Mouse (Mus musculus): Measurements from ENCODE around the gene Rhot1.
"Not testable (repeated sequence)": the region's sequence is repeated elsewhere in the genome, so short reads cannot be mapped to it uniquely, and the experiment has no call there.

Rhot1 gene

DNA sequence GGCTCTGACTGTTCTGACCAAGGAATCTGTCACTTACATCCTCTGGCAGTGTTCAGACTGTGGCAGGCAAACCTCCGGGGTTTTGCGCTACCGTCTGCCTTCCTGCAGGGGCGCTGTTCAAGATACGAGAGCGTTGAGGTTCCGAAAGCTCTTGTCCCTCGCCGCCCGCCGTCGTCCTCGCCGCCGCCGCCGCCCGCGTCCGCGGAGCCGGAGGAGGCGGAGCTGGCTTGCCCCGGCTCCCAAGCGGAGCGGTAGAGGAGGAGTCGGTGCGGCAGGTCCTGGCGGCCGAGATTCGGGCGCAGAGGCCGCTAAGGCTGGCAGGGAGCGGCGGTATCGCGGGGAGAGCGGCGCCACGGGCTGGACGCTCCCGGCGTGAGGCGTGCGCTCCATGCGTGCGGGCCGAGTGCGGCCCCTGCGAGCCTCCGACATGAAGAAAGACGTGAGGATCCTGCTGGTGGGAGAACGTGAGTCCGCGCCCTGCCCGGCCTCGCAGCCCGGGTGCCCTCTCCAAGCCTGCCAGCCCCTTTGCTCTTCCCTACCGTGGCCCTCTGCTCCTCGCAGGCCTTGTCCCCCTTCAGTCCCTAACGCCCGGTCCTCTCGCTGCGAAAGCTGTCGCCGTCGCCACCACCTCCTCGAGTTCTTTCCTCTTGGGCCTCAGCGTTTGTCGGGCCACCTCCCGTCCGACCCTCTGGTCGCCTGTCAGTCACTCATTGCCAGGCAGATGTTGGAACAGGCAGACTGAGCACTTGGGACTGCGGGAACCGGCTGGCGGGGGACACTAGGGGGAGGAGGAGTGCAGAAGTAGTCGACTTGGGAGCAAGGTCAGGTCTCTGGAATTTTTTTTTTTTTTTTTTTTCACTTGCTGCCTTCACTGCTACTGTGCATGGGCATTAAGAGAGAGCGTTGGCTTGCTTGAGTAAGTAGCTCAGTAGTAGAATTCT, at the start of gene Rhot1:
Gene Rhot1 (plus strand): TSS at position 160 of the 941 bp plus-strand sequence.
- DNase-seq, result peak; percentile 96 to 97

GRCm38 (mm10) chr11:80161041-80161440, 47.8 kb upstream of the Rhot1 start:
- no peak for DNase-seq

GRCm38 (mm10) chr11:80163362-80164116, 45.3 kb upstream of the Rhot1 start:
- DNase-seq, result no peak

DNA sequence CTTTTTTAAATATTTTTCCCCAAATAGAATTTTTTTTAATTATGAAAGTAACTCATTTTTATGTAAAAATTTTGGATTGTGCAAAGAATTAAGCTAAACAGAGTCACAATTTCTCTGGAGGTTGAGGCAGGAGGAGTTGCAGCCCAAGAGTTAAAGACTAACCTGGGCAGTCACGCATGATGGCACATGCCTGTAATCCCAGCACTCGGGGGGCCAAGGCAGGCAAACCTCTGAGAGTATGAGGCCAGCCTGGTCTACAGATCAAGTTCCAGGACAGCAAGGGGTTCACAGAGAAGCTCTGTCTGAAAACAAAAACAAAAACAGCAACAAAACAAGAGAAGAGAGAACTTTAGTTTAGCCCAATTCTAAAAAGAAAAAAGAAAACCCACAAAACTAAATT, 44.6 kb upstream of the Rhot1 start:
- DNase-seq, result no peak

DNA sequence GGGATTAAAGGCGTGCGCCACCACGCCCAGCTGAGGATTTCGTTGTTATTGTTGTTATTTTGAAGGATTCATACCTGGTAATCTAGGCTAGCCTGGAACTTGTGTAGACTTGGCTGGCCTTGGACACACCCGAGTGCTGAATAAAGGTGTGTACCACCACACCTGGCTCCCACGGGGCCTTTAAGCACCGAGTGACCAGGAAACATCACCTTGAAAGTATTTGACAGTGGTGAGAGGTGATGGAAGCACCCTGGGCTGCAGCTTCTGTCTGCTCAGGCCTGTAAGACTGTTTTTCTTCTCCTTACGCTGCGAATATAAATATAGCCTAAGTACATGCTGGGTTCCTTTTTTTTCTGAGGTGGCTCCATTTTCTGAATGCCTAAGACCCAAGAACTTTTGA, 40.7 kb upstream of the Rhot1 start:
- DNase-seq, result no peak

DNA sequence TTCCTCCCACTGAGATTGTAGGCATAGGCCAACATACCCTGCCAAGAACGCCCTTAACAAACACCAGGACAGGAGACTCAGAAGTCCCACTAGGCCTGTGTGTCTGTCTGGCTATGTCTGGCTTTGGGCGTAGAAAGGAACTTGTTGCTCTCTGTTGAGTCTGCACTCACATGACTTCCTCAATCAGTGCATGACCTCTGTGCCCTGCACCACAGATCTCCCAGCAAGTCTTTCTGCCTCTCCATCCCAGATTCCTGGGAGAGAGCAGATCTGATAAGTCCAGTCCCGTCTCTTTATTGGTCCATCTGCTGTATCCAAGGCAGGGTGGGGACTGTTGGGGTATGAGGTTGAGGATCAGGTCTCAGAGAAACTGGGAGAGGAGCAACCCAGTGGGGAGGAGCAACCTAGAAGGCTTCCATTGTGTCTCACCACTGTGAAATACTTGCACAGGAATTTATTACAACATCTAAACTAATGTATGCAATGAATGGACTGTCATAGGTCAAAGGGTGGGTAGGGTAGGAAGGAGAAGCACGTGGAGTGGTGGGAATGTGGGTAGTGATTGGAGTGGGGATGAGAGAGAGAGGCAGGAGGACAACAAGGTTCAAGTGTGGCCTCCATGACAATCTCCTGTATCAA, 40.1 kb upstream of the Rhot1 start:
- peak; percentile 27 to 36 for DNase-seq

GRCm38 (mm10) chr11:80169629-80170028, 39.2 kb upstream of the Rhot1 start:
- no peak for DNase-seq

GRCm38 (mm10) chr11:80170351-80170750, 38.5 kb upstream of the Rhot1 start:
- DNase-seq, result no peak

DNA sequence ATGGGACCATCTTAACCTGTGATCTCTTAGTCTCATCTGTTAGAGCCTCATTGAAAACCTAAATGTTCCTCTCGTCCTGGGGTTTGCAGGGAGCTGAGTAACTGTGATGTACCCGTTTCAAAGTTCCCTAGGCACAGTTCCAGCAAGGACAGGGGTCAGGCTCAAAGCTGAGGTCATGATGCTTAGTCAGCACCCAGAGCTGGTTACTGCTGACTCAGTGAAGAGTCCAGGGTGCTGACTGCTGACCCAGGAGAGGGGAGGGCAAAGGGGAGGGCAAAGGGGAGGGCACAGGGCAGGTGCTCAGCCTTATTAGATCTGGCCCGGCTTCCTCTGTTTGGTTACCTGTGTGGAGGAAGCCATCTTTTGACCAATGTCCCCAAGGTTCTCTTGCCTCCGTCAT, 36.9 kb upstream of the Rhot1 start:
- no peak for DNase-seq

DNA sequence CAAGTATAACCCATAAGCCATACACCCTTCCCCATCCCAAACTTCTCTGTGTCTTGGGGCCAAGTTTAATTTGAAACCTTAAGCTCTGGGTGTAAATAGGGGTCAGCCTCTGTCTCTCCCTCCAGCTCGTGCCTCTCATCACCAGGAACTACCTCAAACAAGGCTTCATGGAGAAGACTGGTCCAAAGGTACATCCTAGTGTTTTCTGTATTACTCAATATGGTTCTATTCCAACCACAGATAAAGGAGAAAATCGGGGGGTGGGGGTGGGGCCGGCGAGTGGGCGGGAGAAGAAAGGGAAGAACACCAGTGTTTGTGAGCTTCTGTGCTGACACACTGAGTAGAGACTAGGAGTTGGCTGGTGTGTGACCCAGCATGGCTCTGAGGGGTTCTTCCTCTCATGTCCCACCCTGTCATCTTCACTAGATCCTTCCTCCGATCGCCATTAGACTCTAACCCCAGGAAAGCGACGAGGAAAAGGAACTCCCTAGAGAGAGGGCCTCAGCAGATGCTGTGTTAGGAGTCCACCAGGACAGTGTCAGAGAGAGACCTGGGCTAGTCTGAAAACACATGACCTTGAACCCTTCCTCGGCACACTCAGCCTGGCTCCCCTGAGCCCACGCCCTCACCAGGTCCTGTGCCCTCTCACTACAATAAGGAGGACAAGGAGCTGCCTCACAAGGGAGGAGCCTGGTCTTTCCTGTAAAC, 34.7 kb upstream of the Rhot1 start:
- no peak for DNase-seq

DNA sequence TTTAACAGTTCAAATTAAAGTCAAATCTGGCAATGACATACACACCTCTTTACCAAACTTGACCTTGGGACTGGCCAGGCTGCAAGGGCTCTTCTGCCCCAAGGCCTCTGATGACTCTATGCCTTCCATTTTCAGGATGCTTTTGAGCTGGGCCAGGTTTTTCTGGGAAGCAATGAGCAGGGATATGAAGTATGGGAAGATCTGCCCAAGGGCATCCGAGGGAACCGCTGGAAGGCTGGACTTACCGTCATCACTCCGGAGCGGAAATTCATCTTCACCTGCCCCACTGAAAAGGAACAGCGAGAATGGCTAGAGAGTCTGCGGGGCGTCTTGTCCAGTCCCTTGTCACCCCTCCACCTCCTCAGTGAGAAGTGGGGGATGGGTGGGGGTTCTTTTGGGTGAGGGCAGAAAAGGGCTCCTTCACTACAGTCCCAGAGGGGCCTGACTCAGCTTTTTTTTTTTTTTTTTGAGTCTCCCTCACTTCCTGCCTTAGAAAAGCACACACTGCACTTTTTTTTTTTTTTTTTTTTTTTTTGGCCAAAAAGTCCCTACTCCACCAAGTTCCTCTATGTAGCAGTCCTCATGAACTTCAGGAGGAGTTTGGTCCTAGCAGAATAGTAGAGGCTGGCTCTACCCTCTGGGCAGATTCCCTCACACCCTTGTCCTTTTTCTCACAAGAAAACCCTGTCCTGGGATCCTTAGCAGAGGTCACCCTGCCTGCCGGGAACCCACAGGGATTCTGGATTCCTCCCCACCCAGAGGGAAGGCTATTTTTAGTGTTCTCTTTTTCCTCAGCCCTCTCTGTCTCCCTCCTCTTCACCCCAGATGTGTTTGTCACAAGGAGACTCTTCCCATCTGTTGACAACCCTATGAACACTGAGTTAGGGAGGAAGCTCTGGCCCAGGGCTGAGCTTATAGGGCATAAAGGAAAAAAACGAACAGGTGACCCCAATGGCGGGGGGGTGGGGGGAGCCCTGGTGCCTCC, 31.6 kb upstream of the Rhot1 start:
- DNase-seq, result no peak

GRCm38 (mm10) chr11:80178316-80178715, 30.5 kb upstream of the Rhot1 start:
- no peak for DNase-seq

- DNase-seq, result peak in 1 of 2 experiments; percentile 31
Measured at GRCm38 (mm10) chr11:80181021-80181749, 27.6 kb upstream of the Rhot1 start.

GRCm38 (mm10) chr11:80183054-80183704, 25.6 kb upstream of the Rhot1 start:
- DNase-seq, result not testable (repeated sequence)

DNA sequence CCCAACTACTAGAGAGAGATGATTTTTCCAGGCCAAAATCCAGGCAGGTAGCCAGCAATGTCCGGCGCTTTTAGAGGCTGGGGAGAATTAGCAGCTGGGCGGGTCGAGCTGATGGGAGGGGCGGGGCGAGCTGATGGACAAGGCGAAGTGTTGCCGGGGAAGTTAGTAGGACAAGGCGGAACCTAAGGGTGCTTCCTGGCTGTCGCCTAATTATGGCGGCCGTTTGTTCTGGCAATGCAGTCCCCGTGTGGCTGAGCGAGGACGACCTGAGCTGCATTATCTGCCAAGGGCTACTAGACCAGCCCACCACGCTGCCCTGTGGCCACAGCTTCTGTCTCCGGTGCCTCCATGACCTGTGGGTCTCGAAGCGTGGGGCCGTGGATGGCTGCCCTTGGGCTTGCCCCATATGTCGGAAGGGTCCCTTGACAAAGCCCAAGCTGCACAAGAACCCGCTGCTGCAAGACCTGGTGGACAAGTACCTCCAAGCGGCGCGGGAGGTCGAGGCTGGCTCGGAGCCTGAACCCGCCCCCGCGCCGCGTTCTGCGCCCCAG, 25.0 kb upstream of the Rhot1 start, which contains the start of gene Rnf135:
Gene Rnf135 (plus strand): TSS at position 147 of the 551 bp plus-strand sequence.
- peak; percentile 87 to 89 for DNase-seq

- DNase-seq, result peak in 1 of 2 experiments; percentile 14
Measured at GRCm38 (mm10) chr11:80184531-80185071, 24.2 kb upstream of the Rhot1 start.

DNA sequence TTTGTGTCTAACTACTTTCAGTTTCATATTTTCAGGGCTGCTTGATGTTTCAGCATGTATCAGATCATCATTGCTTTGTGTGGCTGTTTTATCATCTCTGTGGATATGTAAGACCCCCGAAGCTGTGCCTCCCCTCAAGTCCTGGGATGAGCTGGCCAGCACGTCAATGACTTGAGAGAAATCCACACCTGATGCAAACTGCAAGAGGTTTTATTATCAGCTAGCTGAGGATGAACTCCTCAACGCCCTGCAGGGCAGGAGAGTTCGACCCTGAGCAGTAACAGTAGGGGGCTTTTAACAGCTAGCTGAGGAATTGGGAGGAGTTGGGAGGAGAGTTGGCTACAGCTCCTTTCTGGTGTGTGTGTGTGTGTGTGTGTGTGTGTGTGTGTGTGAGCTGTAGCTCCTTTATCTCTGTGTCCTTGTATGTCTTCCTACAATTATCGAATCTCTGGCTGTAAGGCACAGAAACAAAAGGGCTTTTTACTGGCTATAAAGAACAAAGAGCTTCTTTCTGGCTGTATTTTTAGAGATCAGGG, 23.3 kb upstream of the Rhot1 start:
- not testable (repeated sequence) for DNase-seq

GRCm38 (mm10) chr11:80190280-80190679, 18.5 kb upstream of the Rhot1 start:
- no peak for DNase-seq

GRCm38 (mm10) chr11:80193827-80194226, 15.0 kb upstream of the Rhot1 start:
- DNase-seq, result no peak

All from B cell, adult 2 months (primary cell).